Mouse (Mus musculus): ENCODE results near the gene Olfr109. TPM values are rescaled to one million over a fixed set of nuclear protein-coding genes. Genes with fewer than 3 reads are reported as not detected.

Gene Olfr109
- total RNA-seq (2012; rRNA removed): not detected in 2 replicates
- total RNA-seq (2014; rRNA removed): not detected in 2 replicates
- polyA plus RNA-seq (2012; ENCODE audit: insufficient read length, low read depth): not detected in 2 replicates

DNA sequence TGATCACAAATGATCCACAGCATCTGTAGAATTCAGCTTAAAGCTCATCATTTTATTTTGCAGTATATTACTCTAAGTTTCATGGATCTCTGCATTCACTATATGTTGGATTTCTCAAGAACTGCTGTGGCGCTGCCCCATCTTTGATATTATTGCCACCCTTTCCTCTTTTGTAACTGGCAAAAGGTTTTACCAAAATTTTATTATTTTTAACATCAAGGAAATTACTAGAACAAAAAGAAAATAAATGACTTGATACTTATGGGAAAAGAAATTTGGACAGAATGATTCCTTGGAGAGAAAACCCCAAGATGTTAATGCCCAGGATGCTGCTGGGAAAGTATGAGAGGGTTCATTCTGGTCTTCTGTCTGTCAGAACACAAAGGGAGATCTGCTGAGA is at the start of gene Olfr109:
Gene Olfr109 (plus strand): TSS at position 301 of the 400 bp plus-strand sequence.
- dilution Hi-C loops (cut with MboI; ENCODE audit: extremely low pct_ligation_motif_present, extremely low pct_unique_long_range_greater_than_20kb, low sequenced_read_pairs): no loop called here
- H3K27me3 ChIP-seq (replicated peaks): no peaks in the 10 kb centered on the region

DNA sequence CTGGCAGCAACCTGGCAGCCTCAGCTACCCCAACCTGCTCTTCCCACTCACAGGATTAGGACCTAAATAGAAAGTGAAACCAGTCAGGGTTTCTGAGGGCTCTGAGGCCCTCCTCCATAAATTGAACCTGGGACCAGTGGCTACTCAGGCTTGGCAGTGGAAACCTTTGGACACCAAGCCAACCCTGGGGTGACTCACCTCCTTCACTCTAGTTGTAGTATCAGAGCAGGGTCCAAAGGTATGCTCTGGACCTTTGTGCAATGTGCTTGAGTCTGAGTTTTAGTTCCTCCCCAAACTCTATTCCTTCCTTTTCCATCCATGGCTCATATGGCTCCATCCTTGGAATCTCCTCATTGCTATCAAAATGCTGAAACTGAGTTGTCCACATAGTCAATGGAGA is 45.3 kb upstream of the Olfr109 start:
- no peaks in the 10 kb centered on the region for H3K79me2 ChIP-seq (replicated peaks; ENCODE audit: control insufficient read depth, extremely low read depth, insufficient read depth, poor library complexity, severe bottlenecking)
- H3K9me3 ChIP-seq (replicated peaks; ENCODE audit: low read length): no peaks in the 10 kb centered on the region
- no peaks in the 10 kb centered on the region for H3K4me1 ChIP-seq (ENCODE audit: control insufficient read depth in 1 of 2, insufficient read depth in 2 of 2)
- no peak overlapping the region for H3K27ac ChIP-seq (ENCODE audit: insufficient read depth, low read depth)
- TF ChIP-seq MYC (IDR thresholded peaks at IDR 0.05; ENCODE audit: low read depth, low read length): no peak
- no peak for TF ChIP-seq MAFK (IDR thresholded peaks at IDR 0.05; ENCODE audit: insufficient replicate concordance, low read length)
- TF ChIP-seq RAD21 (IDR thresholded peaks at IDR 0.05; ENCODE audit: low read depth, low read length): no peak
- in situ Hi-C loops (cut with MboI; ENCODE audit: low pct_ligation_motif_present, low pct_unique_long_range_greater_than_20kb, low sequenced_read_pairs) (no loop called here), dilution Hi-C loops (cut with MboI; ENCODE audit: extremely low pct_ligation_motif_present, extremely low pct_unique_long_range_greater_than_20kb, low sequenced_read_pairs) (no loop called here)
- H3K4me2 ChIP-seq (ENCODE audit: insufficient read depth, low read depth, poor library complexity, severe bottlenecking): no peak overlapping the region
- H3K4me3 ChIP-seq (replicated peaks in 1 of 3; ENCODE audit: low read depth in 2 of 3, low read length in 2 of 3, poor library complexity in 1 of 3): no peak overlapping the region
- no peak overlapping the region for H3K9ac ChIP-seq (ENCODE audit: insufficient read depth, low read depth)
- H3K27me3 ChIP-seq (replicated peaks): no peaks in the 10 kb centered on the region
- no peaks in the 10 kb centered on the region for H3K36me3 ChIP-seq (replicated peaks in 1 of 2; ENCODE audit: control insufficient read depth in 1 of 2, insufficient read depth in 1 of 2, low read length in 1 of 2)
- DNase-seq (ENCODE audit: extremely low read depth): no peak

More for the DNA sequence above, at the start of gene Olfr109:
- in situ Hi-C loops (cut with MboI; ENCODE audit: low pct_ligation_motif_present, low pct_unique_long_range_greater_than_20kb, low sequenced_read_pairs): no loop called here
- H3K36me3 ChIP-seq (replicated peaks in 1 of 2; ENCODE audit: control insufficient read depth in 1 of 2, insufficient read depth in 1 of 2, low read length in 1 of 2): no peaks in the 10 kb centered on the region
- H3K4me3 ChIP-seq (replicated peaks in 1 of 3; ENCODE audit: low read depth in 2 of 3, low read length in 2 of 3, poor library complexity in 1 of 3): no peak within 1 kb of the TSS
- no peaks in the 10 kb centered on the region for H3K9me3 ChIP-seq (replicated peaks; ENCODE audit: low read length)
- H3K27ac ChIP-seq (ENCODE audit: insufficient read depth, low read depth): no peak within 1 kb of the TSS
- DNase-seq (ENCODE audit: extremely low read depth): no peak
- H3K4me2 ChIP-seq (ENCODE audit: insufficient read depth, low read depth, poor library complexity, severe bottlenecking): no peak within 1 kb of the TSS
- TF ChIP-seq RCOR1 (conservative IDR thresholded peaks at IDR 0.05; ENCODE audit: low read depth, low read length): no peak
- no peaks in the 10 kb centered on the region for H3K79me2 ChIP-seq (replicated peaks; ENCODE audit: control insufficient read depth, extremely low read depth, insufficient read depth, poor library complexity, severe bottlenecking)
- no peak within 1 kb of the TSS for H3K9ac ChIP-seq (ENCODE audit: insufficient read depth, low read depth)
- no peaks in the 10 kb centered on the region for H3K4me1 ChIP-seq (ENCODE audit: control insufficient read depth in 1 of 2, insufficient read depth in 2 of 2)

DNA sequence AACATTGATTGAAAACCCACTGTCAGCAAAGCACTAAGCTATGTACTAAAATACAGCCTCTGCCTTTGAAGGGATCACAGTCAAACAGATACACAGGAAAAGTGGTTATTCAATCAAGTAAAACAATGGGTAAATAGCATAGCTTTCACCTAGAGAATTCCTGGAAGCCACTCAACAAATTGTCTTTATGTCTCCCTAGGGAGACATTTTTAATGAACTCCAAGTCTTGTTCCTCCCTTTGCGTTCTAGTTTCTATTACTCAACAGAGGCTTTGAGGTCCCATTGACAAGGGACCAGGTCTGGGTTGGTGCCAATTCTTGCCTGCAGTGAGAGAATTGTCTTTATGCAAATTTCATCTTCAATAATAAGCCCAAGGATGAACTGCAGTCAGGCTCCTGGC is 13.5 kb upstream of the Olfr109 start, which contains the start of gene Olfr108:
Gene Olfr108 (plus strand): TSS at position 301 of the 400 bp plus-strand sequence.
- Histone ChIP-seq H3K9ac (ENCODE audit: insufficient read depth, low read depth) (no peak within 1 kb of the TSS), H3K79me2 (replicated peaks; ENCODE audit: control insufficient read depth, extremely low read depth, insufficient read depth, poor library complexity, severe bottlenecking) (no peaks in the 10 kb centered on the region), H3K27ac (ENCODE audit: insufficient read depth, low read depth) (no peak within 1 kb of the TSS), H3K4me3 (replicated peaks in 1 of 3; ENCODE audit: low read depth in 2 of 3, low read length in 2 of 3, poor library complexity in 1 of 3) (no peak within 1 kb of the TSS), H3K4me1 (ENCODE audit: control insufficient read depth in 1 of 2, insufficient read depth in 2 of 2) (no peaks in the 10 kb centered on the region), H3K36me3 (replicated peaks in 1 of 2; ENCODE audit: control insufficient read depth in 1 of 2, insufficient read depth in 1 of 2, low read length in 1 of 2) (no peaks in the 10 kb centered on the region), H3K9me3 (replicated peaks; ENCODE audit: low read length) (no peaks in the 10 kb centered on the region), H3K27me3 (replicated peaks) (no peaks in the 10 kb centered on the region), H3K4me2 (ENCODE audit: insufficient read depth, low read depth, poor library complexity, severe bottlenecking) (no peak within 1 kb of the TSS)
- dilution Hi-C loops (cut with MboI; ENCODE audit: extremely low pct_ligation_motif_present, extremely low pct_unique_long_range_greater_than_20kb, low sequenced_read_pairs) (no loop called here), in situ Hi-C loops (cut with MboI; ENCODE audit: low pct_ligation_motif_present, low pct_unique_long_range_greater_than_20kb, low sequenced_read_pairs) (no loop called here)
- no peak for DNase-seq (ENCODE audit: extremely low read depth)
- no peak for TF ChIP-seq NRF1 (IDR thresholded peaks at IDR 0.05; ENCODE audit: low read depth, low read length)
- TF ChIP-seq MAZ (IDR thresholded peaks at IDR 0.05; ENCODE audit: low read depth, low read length): no peak
- TF ChIP-seq TBP (conservative IDR thresholded peaks at IDR 0.05; ENCODE audit: low read depth, low read length): no peak
- TF ChIP-seq UBTF (IDR thresholded peaks at IDR 0.05; ENCODE audit: low read depth, low read length): no peak
- TF ChIP-seq MEF2A (IDR thresholded peaks at IDR 0.05; ENCODE audit: borderline replicate concordance, low read depth, low read length): no peak
- no peak for TF ChIP-seq TCF12 (IDR thresholded peaks at IDR 0.05; ENCODE audit: low read depth, low read length)
- no peak for TF ChIP-seq JUN (IDR thresholded peaks at IDR 0.05; ENCODE audit: insufficient read depth, low read depth, low read length)
- no peak for TF ChIP-seq CHD2 (IDR thresholded peaks at IDR 0.05; ENCODE audit: low read length)
- no peak for TF ChIP-seq MXI1 (IDR thresholded peaks at IDR 0.05; ENCODE audit: low read depth, low read length)
- TF ChIP-seq USF2 (conservative IDR thresholded peaks at IDR 0.05; ENCODE audit: low read depth, low read length): no peak

Measured in CH12.LX (cell line).